Mouse (Mus musculus): Measurements from ENCODE around the gene Cep350. TPM values are rescaled to one million over a fixed set of nuclear protein-coding genes. Genes with fewer than 3 reads are reported as not detected.

Cep350 gene
- total RNA-seq (2022): 10 to 100 TPM; 50.2 to 55.9 (median 50.4) TPM

DNA sequence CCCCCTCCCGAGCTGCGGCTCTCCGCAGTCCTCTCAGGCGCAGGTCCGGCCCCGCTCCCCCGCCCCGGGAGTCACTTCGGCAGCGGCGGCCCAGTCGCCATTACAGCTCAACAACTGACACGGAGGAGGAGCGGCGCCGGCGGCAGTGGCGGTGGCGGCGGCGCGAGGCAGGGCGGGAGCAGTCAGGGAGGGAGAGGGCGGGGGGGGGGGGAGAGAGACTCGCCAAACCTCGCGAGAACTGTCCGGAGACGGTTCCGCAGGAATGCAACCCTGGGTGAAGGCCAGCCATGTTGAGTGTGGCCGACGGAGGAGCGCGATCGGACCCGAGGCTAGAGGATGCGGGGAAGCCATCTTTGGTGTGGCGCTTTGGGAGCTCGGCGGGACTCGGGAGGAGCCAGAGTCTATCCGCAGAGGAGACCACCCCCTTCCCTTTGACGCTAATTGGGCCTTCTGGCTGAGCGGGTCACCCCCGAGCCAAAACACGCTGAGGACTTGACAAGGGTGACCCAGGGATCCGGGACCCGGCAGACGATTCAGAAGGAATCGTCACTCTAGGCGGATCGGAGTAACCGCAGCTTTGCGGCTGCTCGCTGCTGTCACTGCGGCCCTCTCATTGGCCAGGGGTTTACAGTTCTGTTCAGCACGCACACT is at the start of gene Cep350:
Gene Cep350 (minus strand): TSS at position 188 of the 651 bp plus-strand sequence.
- DNase-seq (ENCODE audit: low spot score in 2 of 2): peak; percentile 89 to 96

DNA sequence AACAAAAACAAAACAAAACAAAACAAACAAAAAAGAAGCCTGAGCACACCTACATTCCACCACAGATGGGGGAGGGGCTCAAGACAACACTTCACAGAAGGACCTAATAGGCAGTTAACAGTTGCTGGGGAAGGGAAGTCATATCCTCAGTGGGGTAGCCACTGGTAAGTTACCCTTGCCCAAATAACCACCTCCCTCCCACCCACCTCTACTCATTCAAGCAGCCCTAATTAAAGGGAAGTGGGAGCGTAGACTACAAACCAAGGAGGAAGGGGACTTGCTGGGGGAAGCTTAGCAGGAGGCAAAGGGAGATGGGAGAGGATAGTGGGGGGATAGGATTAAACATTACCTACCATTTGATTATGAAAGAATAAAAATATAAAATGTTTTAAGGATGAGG is 47.3 kb upstream of the Cep350 start:
- DNase-seq (ENCODE audit: low spot score in 2 of 2): no peak

DNA sequence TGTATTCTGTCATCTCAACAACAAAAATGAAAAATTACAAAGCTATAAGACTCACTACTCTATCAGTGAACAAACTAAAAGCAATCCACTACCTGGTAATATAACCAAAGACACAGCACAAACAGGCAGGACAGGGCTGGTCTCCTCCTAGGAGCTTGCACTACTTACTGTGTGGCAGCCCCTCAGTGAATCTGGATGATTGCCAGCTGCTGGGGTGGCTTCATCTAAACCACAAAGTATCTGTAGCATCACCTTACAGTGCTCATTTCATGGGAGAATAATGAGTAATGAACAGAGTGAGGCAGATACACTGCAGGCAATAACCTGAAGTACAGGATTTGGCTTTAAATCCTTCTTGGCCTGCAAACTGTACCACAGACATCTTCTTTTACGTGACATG is 46.7 kb upstream of the Cep350 start:
- DNase-seq (ENCODE audit: low spot score in 2 of 2): no peak

DNA sequence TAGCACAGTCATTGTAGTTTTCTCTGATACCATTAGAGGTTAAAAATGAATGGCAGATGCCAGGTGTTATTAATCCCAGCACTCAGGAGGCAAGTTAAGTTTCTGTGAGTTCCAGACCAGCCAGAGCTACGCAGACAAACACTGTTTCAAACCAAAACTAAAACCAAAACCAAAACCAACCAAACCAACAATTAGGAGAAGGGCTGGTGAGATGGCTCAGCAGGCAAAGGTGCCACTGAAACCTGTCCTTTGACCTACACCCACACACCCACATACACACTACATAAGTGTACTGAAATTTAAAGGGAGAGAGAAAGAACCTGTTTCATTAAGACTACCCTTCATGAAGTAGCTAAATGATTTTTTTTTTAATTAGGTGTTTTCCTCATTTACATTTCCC is 35.9 kb upstream of the Cep350 start:
- DNase-seq (ENCODE audit: low spot score in 2 of 2): no peak

DNA sequence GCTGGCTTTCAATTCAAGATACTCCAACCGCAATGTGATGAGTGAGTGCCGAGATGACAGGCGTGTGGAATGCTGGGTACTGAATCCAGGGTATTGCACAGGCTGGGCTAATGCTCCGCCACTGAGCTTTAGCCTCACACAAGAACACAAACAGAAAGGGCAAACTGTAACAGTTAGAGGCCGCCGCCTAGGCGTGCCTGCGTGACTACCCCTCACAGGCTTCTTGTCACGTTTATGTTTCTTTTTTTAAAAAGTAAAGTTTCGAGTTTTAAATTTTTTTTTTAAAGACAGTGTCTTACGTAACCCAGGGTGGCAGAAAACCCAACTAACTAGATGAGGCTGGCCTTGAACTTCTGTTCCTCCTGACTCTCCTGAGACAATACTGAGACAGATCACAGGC is 32.9 kb upstream of the Cep350 start:
- DNase-seq (ENCODE audit: low spot score in 2 of 2): no peak

DNA sequence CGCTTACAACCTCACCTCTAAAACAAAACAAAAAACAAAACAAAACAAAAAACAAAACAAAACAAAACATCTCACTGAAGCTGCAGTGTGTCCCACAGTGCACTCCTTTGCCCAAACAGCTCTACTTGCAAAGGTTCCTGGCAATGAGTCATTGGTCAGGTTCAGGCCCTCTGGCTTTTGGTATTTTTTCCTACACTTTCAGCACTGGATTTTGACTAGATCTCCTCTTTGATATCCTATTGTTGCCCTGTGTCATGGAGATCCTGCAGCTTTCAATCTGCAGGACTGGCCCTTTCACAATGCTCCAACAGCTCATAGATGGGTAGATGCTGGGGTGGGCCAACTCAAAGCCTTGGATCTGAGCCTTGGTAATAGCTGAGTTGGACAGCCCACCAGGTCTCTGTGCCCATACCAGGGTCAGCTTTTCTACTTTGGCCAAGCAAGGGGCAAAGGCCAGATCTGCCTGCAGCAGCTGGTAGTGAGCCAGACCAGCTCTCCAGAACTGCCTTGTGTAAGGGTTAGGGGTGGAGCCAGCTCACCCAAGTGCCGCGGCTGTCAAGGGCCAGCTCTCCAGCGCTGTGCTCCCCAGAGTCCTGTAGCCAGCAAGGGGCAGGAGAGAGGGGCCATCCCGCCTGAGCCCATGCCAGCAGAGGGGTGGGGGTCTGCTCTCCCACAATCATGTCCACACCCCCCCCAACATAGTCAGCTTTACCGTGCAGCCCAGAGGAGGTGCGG is 30.3 kb upstream of the Cep350 start:
- no peak for DNase-seq (ENCODE audit: low spot score in 2 of 2)

DNA sequence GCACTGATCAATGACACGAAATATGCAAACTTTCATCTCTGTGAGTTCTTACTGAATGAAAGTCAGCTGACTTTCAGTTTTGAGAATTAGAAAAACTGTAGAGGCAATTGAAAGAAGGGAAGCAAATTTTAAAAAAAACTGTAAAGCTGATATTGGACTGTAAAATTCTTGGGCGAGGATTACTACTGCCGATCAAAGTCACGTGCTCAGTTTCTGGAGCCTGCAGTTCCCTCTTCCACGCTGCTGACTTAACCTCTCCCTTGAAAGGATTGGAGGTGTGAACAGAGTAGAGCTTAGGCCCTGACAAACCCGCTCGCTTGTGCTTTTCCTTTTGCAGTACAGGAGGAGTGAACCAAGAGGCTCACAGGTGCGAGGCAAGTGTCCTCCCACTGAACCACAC is 29.3 kb upstream of the Cep350 start:
- no peak for DNase-seq (ENCODE audit: low spot score in 2 of 2)

DNA sequence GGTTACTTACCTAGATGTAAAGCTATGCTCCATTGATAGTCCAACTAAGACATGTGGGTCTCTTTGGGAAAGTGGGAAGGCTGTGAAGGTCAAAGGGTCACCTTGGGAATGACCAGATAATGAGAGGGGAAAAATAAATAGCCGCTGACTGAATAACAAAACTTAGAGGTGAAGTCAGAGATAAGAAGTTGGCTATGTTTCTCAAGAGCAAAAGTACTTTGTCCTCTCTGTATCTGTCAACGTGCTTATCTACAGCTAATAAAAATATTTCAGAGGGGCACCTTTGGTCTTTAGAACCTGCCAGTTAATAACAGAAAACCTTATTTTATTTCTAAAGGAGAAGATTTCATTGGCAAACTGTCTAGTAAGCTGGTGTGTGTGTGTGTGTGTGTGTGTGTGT is 22.6 kb upstream of the Cep350 start:
- DNase-seq (ENCODE audit: low spot score in 2 of 2): no peak

DNA sequence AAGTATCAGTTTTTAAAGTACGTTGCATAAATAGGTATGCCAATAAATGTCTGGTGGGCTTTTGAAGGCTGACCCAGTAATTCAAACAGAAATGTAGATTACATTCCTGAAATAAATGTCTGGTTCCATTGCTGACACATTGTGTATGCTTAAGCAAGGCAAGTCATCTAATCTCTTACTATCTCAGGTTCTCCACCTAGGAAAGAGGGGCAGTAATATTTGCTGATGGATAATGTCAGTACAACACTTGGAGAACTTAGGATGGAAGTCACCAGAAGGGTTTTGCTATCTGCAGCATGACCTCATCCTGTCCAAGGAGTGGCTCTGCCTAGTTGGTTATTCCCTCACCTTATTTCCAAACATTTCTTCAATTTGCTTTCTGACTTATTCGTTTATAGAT is 21.5 kb upstream of the Cep350 start:
- no peak for DNase-seq (ENCODE audit: low spot score in 2 of 2)

DNA sequence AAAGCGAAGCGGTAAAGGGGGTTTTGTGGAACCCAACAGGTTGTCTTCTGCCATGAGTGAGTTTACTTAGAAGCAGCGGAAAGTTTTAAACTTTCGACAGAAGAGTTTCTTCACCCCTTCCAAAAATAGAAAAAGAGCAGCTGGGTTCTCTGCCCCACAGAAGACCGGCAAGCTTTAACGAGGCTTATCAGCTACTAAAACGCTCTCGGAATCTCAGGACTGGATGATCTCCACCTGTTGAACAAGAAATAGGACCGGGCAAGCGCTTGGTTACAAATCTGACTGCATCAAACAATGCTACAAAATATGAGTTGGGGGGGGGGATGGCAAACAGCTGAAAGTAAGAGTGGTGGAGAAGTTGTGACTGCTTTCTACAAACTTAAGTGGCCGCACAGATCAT is 17.3 kb upstream of the Cep350 start:
- DNase-seq (ENCODE audit: low spot score in 2 of 2): no peak

DNA sequence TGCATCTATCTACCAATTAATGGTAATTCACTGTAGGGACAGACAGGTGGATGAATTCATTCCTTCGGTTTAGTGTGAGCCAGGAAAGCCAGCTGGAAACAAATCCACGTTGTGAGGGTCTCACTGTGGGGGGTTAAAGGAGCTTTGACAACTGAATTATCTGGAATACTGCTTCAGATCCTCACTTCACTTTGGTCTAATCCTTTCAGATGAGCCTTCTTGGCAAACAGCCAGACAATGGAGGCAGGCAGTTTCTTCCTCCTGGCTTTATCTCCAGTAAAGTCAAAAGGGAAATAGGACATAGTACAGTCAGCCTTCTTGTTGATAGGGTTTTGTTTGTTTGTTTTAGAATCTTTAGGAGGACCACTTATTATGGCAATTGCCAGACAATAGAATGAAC is 16.3 kb upstream of the Cep350 start:
- no peak for DNase-seq (ENCODE audit: low spot score in 2 of 2)

DNA sequence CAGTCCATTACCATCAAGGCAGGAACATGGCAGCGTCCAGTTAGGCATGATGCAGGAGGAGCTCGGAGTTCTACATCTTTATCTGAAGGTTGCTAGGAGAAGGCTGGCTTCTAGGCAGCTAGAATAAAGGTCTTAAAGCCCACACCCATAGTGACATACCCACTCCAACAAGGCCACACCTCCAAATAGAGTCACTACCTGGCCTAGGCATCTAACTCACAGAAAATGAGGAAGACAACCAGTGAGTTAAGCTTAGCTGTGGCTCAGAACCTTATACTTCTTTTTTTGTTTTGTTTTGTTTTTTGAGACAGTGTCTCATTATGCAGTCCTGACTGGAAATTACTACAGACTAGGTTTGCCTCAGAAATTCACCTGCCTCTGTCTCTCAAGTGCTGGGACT is 14.6 kb upstream of the Cep350 start:
- no peak for DNase-seq (ENCODE audit: low spot score in 2 of 2)

DNA sequence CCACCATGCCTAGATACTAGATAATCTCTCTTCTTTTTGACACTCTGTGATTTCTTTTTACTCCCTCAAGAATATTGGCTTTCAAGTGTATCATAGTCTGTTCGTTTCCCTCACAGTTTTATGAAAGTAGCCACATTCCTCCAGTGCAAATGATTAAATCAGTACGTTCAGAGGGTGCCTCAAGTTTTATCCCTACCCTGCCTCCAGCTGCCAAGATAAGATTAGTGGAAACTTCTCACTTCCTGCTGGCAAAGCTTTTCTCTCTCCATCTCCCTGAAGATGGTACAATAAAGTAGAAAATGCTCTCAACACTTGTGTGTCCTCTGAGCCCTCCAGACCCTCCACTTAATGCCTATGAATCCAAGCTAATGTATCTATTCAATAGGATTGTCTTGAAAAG is 1.9 kb upstream of the Cep350 start:
- DNase-seq (ENCODE audit: low spot score in 2 of 2): no peak

DNA sequence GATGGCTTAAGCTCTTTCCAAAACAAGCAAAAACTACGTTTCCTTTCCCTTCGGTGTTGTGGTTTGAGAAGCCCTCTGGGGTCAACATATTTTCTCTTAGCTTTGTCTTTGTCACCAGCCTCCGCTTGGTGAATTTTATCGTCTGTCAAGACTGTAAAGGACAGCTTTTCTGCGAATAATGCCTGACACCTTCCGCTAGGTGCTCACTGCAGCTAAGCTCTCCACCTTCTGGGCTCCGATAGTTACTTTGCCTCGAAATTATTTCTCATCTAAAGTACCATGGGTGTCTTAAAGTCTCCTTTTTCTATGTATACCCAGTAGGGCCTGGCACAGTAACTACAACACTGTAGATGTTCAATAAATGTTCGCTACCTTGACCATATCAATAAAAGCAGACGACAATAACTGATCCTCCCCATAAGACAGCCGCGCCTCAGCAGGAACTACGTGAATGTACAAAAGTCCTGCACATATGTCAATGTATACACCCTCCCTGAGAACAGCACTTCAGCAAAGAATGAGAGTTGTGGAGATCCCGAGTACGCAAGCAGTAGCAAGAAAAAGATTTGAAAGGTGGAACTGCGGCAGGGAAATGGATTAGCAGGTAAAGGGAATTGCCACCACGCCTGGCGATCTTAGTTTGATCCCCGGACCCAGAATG is 794 bp upstream of the Cep350 start:
- no peak for DNase-seq (ENCODE audit: low spot score in 2 of 2)

DNA sequence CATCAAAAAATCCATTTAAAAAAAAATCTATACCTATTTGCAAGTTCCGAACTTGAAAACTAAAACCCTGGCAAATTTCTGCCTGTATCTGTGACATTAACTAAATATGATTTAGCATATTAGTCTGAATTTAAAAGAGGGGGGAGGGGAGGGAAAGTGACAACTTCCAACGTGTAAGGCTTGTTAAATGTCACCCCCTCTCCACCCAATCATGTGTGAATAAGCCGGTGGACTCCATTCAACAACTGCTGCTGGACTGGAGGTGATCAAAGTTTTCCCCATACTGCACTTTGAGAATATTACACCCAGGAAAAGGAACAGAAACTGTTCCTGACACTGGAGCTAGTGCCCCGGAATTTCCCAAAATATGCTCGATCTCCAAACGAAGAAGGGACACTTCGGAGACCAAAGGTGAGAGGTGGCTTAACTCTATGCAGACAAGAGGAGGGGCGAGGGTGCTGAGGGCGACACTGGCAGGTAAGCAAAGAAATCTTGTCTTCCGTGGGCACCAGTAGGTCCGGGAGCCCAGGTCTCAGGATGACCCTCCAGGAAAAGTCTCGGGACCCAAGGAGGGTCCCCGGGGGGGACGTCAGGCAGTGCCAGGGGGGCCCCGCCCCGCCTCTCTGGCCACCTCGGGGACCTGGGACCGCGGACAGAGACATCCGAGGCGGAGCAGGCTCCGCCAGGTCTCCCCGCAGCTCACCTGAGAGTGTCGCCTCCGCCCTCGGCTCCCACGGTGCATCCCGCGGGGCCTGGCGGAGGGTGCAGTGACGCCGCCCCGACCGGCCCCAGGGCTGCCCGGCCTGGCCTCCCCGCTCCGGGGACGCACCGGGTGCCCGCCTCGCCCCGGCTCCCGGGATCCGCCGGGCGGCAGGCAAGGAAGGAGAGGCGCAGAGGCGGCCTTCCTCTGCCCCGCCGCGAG is 648 bp downstream of the Cep350 start:
- DNase-seq (ENCODE audit: low spot score in 2 of 2): peak in 1 of 2 experiments; percentile 39

DNA sequence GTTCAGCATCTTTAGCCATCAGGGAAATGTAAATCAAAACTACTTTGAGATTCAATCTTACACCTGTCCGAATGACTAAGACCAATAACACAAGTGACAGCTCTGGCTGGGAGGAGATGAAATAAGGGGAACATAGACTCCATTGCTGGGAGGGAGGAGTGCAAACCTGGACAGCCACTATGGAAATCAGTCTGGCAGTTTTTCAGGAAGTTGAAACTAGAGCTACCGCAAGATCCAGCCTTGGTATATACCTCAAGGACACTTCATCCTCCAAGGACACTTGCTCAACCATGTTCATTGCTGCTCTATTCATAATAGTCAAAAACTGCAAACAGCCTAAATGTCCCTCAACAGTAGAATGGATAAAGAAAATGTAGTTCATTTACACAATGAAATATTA is 23.9 kb downstream of the Cep350 start:
- DNase-seq (ENCODE audit: low spot score in 2 of 2): no peak

DNA sequence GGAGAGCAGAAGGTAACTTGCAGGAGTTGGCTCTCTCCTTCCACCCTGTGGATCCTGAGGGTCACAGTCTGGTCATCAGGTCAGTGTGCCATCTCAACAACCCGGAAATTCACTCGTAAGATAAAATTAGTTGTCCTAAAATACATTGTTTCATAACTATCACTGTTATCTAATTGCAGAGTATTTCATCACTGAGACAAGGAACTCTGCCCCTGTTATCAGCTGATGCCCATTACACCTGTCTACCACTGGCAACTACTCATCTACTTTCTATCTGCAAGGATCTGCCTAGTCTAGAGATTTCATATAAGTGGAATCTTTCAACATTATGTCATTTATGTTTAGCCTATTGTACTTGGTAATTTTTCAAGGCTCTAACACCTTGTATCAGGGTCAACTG is 28.7 kb downstream of the Cep350 start:
- DNase-seq (ENCODE audit: low spot score in 2 of 2): no peak

DNA sequence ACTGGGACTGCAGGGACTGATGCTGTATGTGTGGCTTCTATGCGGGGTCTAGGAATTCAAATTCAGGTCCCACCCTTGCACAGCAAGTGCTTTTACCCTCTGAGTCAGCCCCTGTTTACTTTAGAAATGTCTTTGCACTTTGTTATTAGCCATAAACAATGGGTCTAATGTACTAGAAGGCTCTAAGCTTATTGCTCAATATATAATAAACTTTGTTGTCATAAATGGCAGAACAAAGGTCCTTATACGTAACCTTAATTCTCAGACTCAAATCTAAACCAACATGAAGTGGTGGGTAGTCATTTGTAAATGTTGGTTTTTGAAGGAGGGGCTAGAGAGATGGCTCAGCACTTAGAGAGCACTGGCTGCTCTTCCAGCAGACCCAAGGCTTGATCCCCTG is 35.6 kb downstream of the Cep350 start:
- DNase-seq (ENCODE audit: low spot score in 2 of 2): no peak

DNA sequence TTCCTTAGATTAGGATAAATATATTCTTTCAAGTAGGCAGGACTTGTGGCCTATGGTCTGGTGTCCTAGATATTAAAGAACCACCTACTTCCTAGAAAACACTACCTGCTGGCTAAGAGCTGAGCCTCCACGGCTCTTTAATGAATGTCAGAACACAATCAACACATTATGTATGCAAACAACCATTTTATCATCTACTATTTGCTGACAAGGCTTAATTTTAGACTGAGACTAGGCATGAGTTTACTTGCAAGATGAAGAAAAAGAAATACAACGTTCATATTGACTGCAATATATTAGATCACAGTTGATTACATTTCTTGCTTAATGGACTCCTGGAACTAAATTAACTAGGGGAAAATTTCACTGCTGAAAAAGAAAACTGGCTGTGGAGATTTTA is 38.4 kb downstream of the Cep350 start:
- no peak for DNase-seq (ENCODE audit: low spot score in 2 of 2)

DNA sequence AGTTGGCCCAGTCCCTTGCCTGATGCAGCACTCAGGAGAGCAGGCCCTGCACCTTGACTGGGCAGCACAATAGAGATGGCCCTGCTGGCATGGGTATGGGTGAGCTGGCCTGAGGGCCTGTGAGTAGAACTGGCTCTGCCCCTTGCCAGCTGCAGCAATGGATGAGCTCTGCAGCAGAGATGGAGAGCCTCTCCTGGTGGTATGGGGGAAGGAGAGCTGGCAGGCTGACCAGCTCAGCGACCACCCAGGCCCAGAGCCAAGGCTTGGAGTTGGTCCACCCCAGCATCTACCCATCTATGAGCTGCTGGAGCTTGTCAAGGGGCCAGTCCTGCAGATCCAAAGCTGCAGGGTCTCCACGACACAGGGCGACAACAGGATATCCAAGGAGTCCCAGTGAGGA is 69.5 kb downstream of the Cep350 start:
- DNase-seq (ENCODE audit: low spot score in 2 of 2): no peak

DNA sequence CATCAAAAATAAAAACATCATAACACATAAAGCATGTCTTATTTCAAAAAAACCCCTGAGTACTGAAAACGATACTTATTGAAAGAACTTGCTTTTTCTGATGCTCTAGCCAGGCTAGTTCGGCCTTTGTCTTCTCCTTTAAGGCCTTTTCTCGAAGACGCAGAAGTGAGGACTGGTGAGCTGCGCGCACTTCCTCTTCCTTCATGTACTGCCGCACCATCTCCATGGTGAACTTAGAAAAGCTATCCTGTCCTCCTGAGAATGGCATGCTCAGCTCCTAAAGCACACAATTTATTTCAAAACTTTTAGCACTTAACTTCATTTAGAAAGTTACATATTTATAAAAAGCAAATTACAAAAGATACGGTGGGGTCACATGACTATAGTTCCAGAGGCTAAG is 71.7 kb downstream of the Cep350 start:
- DNase-seq (ENCODE audit: low spot score in 2 of 2): no peak

DNA sequence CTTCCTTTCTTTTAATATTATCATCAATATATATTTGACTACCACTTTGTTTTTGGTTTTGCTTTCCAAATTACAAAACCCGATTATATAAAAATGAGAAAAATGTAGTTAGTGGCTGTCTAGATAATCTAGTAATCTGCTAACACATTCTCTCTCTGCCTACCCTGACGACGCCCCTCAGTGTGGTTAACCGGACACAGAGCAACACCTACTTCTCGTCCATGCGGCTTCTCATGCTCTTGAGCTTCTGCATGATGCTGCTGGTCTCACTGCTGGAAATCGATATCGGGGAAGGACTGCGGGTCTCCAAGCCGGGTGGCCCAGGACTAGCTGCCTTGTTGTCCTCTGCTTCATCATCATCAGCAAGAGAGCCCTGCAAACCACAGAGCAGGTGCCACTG is 78.7 kb downstream of the Cep350 start:
- no peak for DNase-seq (ENCODE audit: low spot score in 2 of 2)

Measured in left cerebral cortex, adult 8-10 months (tissue).